Mouse (Mus musculus) limb, embryonic 14.5 days (tissue): ENCODE data around the gene Zfp651. TPM values are rescaled to one million over a fixed set of nuclear protein-coding genes. Genes with fewer than 3 reads are reported as not detected.
A peak's percentile ranks its signal among the peaks of the same experiment; 100 is the strongest.

ENCODE experiments used
- ATAC-seq: fragments of 200-750 bp; cut with Nextera tagmentation; 2 replicates; pipeline ENCODE4 v1.8.0; 2017; ENCODE audit warnings: low read depth, moderate number of reproducible peaks, moderate TSS enrichment; ENCODE audit not compliant: low FRiP score
- DNase-seq: peaks from one replicate; pipeline ENCODE4 v3.0.0-alpha.2; 2015; ENCODE audit warnings: low spot score
- H3K27ac ChIP-seq: fragments of 300-500 bp; sonication (generic); replicated peaks from 2 replicates; pipeline ENCODE4 v1.5.1; 2014; ENCODE audit warnings: low read depth, mild to moderate bottlenecking, low read length, moderate library complexity, mixed read lengths
- H3K27me3 ChIP-seq: fragments of 300-500 bp; sonication (generic); 2 replicates; pipeline ENCODE4 v1.6.1; 2014; ENCODE audit warnings: low read length, mixed read lengths; ENCODE audit not compliant: control insufficient read depth, insufficient read depth
- H3K36me3 ChIP-seq: fragments of 300-500 bp; sonication (generic); 2 replicates; pipeline ENCODE4 v1.6.1; 2014; ENCODE audit warnings: mild to moderate bottlenecking, low read length, moderate library complexity, mixed read lengths; ENCODE audit not compliant: control insufficient read depth, insufficient read depth
- H3K4me1 ChIP-seq: fragments of 300-500 bp; sonication (generic); 2 replicates; pipeline ENCODE4 v1.6.1; 2014; ENCODE audit warnings: antibody characterized with exemption, low read length, mixed read lengths; ENCODE audit not compliant: control insufficient read depth, insufficient read depth
- H3K4me2 ChIP-seq: fragments of 300-500 bp; sonication (generic); replicated peaks from 2 replicates; pipeline ENCODE4 v1.6.1; 2014; ENCODE audit warnings: low read depth, mild to moderate bottlenecking, low read length, moderate library complexity; ENCODE audit not compliant: severe bottlenecking
- H3K4me3 ChIP-seq: fragments of 300-500 bp; sonication (generic); replicated peaks from 2 replicates; pipeline ENCODE4 v1.5.1; 2014; ENCODE audit warnings: low read length
- H3K9ac ChIP-seq: fragments of 300-500 bp; sonication (generic); 2 replicates; pipeline ENCODE4 v1.6.1; 2014; ENCODE audit warnings: mild to moderate bottlenecking, low read depth, low read length, moderate library complexity; ENCODE audit not compliant: severe bottlenecking
- H3K9me3 ChIP-seq: fragments of 300-500 bp; sonication (generic); 2 replicates; pipeline ENCODE4 v1.6.1; 2016; ENCODE audit warnings: low read length; ENCODE audit not compliant: control insufficient read depth
- POLR2A ChIP-seq: fragments of 200-500 bp; IDR thresholded peaks from 2 replicates; pipeline ENCODE4 v1.8.0; 2012; ENCODE audit warnings: inconsistent platforms, mild to moderate bottlenecking, moderate library complexity, borderline replicate concordance; ENCODE audit not compliant: insufficient read depth, insufficient read length; ENCODE audit errors: extremely low read depth
- WGBS: fragments of 180-500 bp; shearing (Covaris S2); extraction: QIAGEN DNeasy Blood & Tissue Kit; methylation state at CpG from one replicate; pipeline ENCODE4 v1.1.7; 2014; 5-methylcytosine and 5-hydroxymethylcytosine counted together
- polyA plus RNA-seq, 2 experiments: library from polyadenylated mRNA; depleted of rRNA in 1 of 2; stranded (reverse) in 1 of 2; unstranded in 1 of 2; fragments of >200 nt; fragmentation: Nextera tagmentation in 1 of 2; extraction: Ambion mirVana in 1 of 2; gene quantifications; 2 replicates each; pipeline versions ENCODE4 v1.2.1 to v1.2.3; 2012 to 2014

Zfp651 gene
- polyA plus RNA-seq (2012; rRNA removed) = 64.0 and 71.0 TPM in 2 replicates
- 20.0 and 30.3 TPM in 2 replicates for polyA plus RNA-seq (2014; fragmentation: Nextera tagmentation; extraction: Ambion mirVana)

- H3K27me3 ChIP-seq = no peaks in the 10 kb centered on the region
- peak within 1 kb of the TSS; percentile 95 for H3K27ac ChIP-seq
- H3K9ac ChIP-seq = peak within 1 kb of the TSS; percentile 97
- ATAC-seq = peak; percentile 77
- H3K4me1 ChIP-seq = peaks cover 26% of the 10 kb centered on the region
- TF ChIP-seq POLR2A = no peak
- H3K36me3 ChIP-seq = peaks cover 46% of the 10 kb centered on the region
- under 1% methylated on average over 49 of the region's 97 CpGs for WGBS
- peak; percentile 71 for DNase-seq
- H3K9me3 ChIP-seq = no peaks in the 10 kb centered on the region
- peak within 1 kb of the TSS; percentile 84 for H3K4me2 ChIP-seq
- H3K4me3 ChIP-seq = peak within 1 kb of the TSS; percentile 90
These were observed at the start of gene Zfp651 for GRCm38 (mm10) chr9:121759091-121760081. Zfp651 (plus strand) TSS chr9:121759330.

GRCm38 (mm10) chr9:121709898-121710583 lies 49.1 kb upstream of the Zfp651 start, which contains the start of gene Ss18l2:
Ss18l2 (plus strand) TSS chr9:121710329.
- Histone ChIP-seq H3K27me3 (no peaks in the 10 kb centered on the region), H3K36me3 (peaks cover 19% of the 10 kb centered on the region), H3K4me1 (peaks cover 13% of the 10 kb centered on the region), H3K4me2 (peak within 1 kb of the TSS; percentile 84), H3K9ac (peak within 1 kb of the TSS; percentile 91), H3K27ac (peak within 1 kb of the TSS; percentile 86), H3K9me3 (no peaks in the 10 kb centered on the region), H3K4me3 (peak within 1 kb of the TSS; percentile 99)
- DNase-seq (peak; percentile 100), ATAC-seq (peak; percentile 100)
- 5% methylated on average over 37 of the region's 37 CpGs for WGBS
- no peak for TF ChIP-seq POLR2A

- Histone ChIP-seq H3K27ac (peak overlapping the region; percentile 86), H3K27me3 (no peaks in the 10 kb centered on the region), H3K9me3 (no peaks in the 10 kb centered on the region), H3K4me3 (peak overlapping the region; percentile 99), H3K36me3 (peaks cover 19% of the 10 kb centered on the region), H3K9ac (peak overlapping the region; percentile 91), H3K4me2 (peak overlapping the region; percentile 84), H3K4me1 (peaks cover 8% of the 10 kb centered on the region)
- DNase-seq (no peak), ATAC-seq (0 out of 2 replicates have a peak, but pooled peaks have one; percentile 1)
- 0% methylated on average over 18 of the region's 18 CpGs for WGBS
- TF ChIP-seq POLR2A = no peak
These were observed 48.5 kb upstream of the Zfp651 start for GRCm38 (mm10) chr9:121710584-121710975.

GRCm38 (mm10) chr9:121717048-121717447 lies 42.1 kb upstream of the Zfp651 start:
- H3K9ac ChIP-seq = no peak overlapping the region

More at GRCm38 (mm10) chr9:121717048-121717447, 42.1 kb upstream of the Zfp651 start:
- no peak for ATAC-seq
- Histone ChIP-seq H3K4me3 (no peak overlapping the region), H3K4me2 (no peak overlapping the region), H3K4me1 (0 out of 2 replicates have a peak, but pooled peaks cover 5% of the 10 kb centered on the region), H3K27ac (no peak overlapping the region), H3K27me3 (no peaks in the 10 kb centered on the region), H3K9me3 (no peaks in the 10 kb centered on the region), H3K36me3 (peaks cover 17% of the 10 kb centered on the region)
- 75% methylated on average over 2 of the region's 2 CpGs for WGBS
- no peak for DNase-seq
- no peak for TF ChIP-seq POLR2A
